Mouse (Mus musculus): ENCODE results near the gene Tpst2. TPM values are rescaled to one million over a fixed set of nuclear protein-coding genes. Genes with fewer than 3 reads are reported as not detected.

Tpst2 gene
- total RNA-seq, 2 experiments from 2014 or later: 16.8 to 17.8 TPM

DNA sequence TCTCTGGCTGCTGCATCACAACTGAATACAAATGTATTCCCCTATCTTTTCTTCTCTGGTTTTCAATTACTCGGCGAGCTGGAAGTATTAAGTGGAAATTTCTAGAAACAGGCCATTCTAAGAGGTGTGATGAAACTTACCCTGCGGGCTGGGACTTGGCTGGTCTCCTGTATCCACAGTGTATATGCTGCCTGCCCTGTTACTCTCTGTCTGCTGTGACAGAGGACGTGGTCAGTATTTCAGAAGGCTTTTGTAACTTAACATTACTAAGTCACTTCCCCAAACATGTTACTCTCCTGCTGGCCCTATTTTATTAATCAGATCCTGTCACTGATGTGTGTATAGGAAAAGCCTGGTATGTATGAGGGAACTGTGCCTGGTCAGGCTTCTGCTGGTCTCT is 5.2 kb downstream of the Tpst2 start:
- no peak for DNase-seq

DNA sequence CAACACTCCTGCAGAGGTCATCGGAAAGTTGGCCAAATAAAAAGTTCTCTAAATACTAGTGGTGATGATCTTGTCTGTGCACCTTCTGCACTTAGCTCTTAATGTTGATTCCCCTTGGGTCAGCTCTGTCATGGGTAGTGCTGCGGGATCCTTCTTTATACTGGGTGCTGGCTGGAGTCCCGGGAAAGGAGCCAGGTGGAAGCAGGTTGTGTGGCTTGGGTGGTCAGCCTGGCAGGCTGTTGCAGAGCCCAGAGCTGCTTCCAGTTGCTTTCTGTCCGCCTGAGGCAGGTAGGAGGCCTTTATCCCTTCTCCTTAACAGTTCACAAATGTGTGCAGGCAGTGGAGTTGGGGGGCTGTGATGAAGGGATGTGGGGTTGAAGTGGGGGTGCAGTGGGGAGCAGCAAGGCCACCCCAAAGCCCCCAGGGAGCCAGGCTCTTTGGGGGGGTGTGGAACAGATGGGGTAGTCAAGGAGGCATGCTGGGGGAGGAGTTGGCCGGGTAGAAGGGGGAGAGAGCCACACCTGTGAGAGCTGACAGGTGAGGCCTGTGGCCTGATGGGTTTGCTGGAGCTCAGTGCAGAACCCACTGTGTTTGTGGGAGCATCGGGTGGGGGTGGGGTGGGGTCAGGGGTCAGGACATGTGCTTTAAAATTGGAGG is 5.8 kb downstream of the Tpst2 start:
- DNase-seq: no peak

DNA sequence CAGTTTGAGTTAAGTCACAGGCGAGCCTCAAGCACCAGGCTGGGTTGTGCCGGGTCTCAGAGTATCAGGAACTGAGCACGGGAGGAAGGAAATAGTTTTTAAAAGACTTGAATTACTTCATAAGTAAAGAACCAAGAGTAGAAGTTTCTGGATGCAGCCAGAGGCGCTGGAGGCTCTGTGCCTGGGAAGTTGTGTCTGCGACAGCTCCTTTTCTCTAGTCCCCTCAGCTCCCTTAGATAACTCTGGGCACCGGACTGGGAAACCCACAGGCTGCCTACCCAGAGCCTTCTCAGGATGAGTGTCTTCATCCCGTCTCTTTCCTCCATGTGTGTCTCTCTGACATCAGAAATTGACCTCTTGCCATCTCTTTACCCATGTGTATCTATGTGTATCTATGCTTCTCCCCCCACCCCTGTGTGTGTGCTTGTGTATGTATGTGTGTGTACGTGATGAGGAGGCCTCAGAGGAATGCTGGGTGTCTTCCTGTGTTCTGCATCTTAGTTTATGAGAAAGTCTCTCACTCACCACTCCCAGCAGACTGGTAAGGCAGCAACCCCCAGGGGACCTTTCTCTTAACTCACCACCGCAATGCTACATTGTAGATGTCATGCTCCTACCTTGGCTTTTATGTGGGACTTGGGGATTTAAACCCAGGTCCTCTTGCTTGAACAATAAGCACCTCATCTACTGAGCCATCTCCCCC is 6.4 kb downstream of the Tpst2 start:
- no peak for DNase-seq

DNA sequence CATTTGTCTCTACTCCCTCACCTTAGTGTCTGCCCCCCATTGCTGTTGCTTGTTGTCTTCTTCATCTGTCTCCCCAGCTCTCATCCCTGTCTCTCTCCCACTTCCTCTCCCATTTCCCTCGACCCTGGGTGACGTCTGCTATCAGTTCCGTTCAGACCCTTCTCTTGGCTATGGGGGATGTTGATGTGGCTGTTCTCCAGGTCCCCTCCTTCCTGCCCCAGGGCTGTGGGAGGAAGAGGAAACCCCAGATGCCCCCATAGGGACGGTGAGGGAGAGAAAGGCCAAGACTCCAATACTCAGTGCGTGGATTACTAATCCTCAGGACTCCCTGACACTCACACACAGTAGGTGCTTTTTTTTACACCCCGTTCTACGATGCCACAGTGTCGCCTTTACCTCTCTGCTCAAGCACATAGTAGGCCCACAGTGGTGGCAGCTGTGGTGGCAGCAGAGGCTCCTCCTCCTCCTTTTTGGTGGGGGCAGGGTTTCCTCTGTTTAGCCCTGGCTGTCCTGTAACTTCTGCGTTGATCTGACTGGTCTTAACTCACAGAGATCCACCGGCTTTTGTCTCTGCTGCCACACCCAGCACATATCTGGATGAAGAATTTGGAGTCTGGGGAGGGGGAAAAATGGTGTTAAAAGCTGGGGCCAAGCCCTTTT is 7.2 kb downstream of the Tpst2 start:
- DNase-seq: no peak

DNA sequence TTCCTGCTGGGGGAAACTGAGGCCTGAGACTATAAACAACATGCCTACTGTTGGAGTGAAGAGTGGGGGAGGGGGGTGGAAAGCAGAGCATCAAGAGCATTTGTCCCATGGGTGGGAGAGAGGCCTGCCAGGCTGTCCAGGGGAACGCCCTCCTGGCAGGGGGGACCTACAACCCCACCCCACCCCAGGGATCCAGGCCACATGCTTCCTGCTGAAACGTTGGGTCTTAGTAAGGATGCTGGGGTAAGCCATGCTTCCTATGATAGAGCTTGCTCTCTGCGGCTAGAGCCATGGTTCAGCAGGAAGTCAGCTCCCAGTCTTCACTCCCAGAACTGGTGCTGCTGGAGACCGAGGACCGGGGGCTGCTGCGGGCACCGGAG is 7.7 kb downstream of the Tpst2 start:
- no peak for DNase-seq

DNA sequence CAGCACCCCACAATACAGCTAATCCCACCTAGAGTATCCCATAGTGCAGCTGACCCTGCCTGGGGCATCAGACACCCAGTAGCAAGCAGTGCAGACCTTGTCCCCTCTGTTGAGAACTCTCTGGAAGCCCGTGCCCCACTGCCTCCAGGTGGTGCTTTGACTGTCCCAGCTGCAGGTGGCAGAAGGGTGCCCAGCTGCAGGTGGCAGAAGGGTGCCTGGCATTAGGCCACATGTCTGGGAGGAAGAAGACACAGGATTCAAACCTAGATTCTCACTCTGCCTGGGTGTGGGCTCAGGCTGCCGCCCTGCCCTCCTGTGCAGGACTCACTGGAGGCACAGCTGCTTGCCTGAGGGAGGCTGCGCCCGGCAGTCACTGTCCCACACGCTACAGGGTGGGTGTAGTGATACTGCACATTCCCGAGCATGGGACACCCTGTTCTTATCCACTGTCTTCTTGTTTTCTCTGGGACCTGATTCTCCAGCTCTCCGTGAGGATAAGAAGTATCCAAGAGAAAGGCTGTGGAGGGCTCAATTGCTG is 9.1 kb downstream of the Tpst2 start:
- no peak for DNase-seq

DNA sequence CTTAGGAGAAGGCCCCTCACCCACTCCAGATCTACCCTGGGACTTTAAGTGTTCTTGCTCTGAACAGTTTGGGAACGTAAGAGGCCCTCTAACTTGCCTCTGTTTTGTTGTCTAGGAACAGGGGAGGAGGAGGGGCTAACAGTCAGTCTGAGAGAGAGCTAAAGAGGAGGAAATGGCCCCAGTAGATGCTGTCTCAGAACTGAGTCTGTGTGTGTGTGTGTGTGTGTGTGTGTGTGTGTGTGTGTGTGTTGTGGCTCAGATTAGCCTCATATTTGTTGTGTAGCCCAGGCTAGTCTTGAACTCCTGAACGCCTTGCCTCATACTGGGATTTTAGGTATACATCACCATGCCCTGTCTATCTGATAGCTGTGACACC is 10.1 kb downstream of the Tpst2 start:
- no peak for DNase-seq

DNA sequence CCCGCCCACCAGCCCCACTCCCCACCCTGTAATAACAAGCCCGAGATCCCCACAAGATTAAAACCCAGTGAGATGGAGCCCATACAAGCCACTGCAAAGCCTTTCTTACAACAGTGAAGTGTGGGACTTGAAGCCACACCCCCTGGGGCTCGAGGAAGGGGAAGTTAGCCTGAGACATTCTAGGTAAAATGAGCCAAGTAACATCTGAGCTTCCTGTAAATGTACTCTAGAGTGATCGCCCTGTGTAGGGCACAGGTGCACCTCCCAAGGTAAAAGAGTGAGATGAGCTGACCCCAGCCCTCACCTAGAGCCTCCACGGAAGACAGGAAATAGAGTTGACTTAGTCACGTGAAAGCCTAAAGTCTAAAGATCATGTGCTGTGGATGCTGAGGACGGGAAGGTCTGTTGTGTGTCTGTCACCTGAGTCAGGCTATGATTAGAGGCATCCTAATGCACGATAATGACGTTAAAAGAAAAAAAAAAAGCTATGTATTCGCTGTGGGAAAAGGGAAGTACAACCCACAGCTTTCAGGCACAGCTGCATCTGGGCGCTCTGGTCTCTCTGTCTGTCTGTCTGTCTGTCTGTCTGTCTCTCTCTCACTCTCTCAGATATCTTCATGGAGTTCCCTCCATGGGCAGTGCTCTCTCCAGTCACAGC is 10.6 kb downstream of the Tpst2 start:
- no peak for DNase-seq

DNA sequence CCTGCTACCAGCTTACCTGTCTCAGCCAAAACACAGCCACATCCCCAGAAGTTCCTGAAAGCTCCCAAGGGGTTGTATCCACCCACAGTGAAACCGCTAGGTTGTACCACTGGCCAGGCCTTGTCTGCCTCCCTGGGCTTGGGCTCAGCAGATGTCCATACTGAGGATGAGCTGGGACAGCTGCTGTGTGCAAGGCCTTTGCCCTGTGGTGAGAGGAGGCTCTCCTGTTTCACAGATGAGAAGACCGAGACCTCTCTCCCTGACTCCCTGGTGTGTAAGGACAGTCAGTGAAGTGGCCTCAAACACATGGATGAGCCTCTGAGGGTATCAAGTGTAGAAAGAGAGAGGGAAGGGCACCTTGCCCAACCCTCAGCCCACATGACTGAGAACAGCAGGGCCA is 11.2 kb downstream of the Tpst2 start:
- no peak for DNase-seq

DNA sequence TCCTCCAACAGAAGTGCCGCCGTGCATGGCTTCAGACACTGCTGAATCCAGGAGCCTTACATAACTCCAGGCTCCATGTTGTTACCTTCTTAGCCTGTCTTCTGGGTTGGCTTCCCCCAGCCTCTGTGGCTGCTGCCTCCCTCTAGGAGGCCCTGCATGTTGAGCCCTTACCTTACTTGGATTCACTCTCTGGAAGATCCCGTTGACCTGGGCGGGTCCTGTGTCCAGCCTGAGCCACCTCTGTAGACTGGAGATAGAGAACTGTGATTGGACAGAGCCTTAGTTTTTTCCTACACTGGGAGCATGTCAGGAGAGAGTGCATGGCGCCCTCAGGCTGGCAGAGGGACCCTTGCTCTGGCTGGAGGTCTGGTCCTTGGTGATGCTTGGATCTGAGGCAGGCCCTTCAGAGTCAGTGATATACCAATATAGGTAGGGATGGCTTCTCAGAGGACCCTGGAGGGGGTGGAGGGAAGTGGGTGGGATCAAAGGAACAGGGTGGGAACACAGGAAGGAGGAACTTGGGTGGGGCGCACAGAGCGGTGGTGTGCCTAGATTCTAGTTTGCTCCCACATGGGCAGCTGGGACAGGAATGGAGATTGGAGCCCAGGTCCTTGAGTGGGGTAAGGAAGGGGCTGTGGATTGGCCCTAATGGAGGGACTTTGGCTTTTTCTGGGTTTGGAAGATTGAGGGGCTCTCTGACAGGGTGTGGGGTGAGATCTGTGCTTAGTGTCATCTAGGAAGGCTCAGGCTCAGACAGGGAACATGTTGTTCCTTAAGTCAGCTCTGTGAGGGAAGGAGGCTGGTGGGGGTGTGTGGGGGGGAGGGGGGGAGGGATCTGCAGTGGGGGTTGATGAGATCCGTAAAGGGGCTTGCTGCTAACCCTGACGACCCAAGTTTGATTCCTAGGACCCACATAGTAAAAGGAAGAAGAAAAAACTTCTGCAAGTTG is 12.0 kb downstream of the Tpst2 start:
- DNase-seq: peak; percentile 45

DNA sequence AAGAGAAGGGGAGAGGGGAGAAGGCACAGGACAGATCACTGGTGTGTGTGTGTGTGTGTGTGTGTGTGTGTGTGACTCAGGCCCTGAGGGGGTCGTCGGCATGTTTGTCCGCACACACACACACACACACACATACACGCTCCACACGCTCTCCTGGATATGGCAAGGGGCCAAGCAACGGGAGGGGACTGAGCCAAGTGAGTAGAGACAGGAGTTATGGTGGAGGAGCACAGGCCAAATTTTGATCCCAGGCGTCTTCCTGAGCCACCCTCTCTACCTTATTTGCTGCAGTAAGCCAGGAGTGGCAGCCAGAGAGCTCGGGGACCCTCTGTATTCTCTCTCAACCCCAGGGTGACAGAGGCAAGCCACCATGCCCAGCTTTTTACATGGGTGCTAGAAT is 12.7 kb downstream of the Tpst2 start:
- no peak for DNase-seq

DNA sequence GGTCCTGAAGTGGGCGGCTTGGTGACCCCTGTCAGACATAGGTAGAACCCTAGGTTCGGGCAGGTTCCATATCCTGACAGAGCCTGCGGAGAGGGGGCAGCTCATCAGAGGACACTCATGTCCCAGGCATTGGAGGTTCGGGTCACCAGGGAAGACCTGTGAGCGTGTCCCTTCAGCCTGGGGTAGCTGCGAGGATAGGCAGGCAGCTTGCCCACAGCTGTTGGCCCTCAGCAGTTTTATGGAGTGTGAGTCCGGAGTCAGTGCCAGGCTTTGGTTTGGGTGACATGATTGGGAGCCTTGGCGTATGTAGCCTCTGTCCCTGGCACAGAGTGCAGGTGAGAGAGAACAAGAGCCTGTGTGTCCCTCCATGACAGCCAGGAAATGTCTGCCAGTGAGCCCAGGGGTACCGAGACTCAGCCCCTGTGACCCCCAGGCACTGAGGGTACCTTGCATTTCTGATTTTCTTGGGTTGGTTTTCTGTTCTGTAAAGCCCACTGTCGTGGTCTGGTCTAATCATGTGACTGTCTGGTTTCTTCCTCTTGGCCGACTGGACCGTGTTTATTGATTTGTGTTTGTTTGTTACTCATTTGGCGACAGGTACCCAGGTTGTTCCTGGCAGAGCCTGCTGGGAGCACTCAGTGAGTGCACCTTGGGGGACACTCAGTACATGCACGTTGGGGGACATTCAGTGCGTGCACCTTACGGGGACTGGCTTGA is 13.5 kb downstream of the Tpst2 start:
- peak; percentile 83 for DNase-seq

DNA sequence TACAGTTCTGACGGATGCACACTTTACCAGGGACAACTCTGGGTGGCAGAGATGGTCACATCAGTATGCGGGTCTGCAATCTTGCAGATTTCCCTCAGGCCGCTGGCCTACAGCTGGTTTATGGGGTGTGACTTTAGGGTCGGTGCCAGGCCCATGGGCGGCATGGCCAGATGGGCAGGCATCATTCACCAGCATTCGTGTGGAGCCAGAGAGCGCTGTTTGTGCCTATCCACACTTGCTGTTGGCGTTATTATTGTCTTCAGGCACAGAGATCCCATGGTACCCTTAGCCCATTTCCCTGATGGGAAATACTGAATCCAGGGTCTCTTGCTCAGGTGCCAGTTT is 14.0 kb downstream of the Tpst2 start:
- no peak for DNase-seq

DNA sequence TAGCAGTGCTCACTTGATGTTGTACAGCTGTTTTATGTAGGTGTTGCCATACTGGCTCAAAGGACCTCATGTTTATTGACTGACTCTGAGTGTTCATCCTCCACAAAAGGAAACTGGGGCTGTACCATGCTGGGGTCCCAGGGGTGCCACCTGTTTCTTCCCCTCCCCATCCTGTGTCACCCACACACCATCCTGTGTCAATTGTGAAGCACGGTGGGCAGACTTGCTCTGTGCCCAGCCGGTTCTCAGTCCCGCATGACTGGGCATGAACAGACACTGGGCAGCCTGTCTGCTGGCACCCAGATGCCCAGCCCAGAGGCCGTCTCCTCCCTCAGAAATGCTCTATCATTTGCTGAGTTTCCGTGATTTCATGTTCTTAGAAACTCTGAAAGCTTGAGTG is 15.4 kb downstream of the Tpst2 start:
- no peak for DNase-seq

DNA sequence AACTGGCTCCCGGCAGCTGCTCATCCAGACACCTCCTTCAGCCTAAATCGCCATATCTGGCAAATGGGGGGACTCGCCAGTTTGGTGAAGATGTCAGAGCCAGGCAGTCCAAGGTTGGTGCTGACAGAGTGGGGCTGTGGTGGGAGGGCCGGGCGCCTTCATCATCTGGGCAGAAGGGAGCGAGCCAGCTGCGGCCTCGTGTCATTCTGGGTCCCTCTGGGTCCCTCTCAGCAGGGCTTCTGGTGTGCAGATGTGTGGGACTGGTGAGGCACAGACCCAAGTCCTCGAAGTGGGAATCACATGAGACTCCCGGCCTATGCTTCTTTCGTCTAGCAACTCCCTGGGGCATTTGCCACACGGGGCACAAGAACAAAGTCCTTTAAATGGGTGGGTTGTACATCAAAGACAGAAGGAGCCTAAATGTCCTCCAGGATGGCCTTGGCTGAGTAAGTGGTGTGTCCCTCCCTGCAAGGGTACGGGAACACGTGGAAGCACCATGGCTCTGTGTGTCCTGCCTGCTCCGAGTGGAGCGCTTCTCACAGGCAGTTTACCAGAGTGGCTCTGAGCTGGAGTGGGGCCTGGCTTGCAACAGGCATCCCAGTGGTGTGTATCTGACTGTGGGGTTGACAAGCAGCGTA is 16.0 kb downstream of the Tpst2 start:
- no peak for DNase-seq

DNA sequence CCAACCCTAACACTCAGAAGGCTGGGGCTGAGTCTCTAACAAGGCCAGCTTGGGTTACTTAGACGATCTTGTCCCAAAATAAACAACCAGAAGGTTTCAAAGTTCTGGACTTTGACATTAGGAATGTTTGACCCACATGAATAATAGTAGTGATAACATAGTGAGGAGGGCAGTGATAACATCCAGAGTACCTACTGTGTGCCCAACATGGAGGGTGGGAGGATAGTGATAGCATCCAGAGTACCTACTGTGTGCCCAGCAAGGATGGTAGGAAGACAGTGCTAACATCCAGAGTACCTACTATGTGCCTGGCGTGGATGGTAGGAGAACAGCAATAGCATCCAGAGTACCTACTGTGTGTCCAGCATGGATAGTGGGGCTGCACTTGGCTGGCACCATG is 17.3 kb downstream of the Tpst2 start:
- DNase-seq: no peak

DNA sequence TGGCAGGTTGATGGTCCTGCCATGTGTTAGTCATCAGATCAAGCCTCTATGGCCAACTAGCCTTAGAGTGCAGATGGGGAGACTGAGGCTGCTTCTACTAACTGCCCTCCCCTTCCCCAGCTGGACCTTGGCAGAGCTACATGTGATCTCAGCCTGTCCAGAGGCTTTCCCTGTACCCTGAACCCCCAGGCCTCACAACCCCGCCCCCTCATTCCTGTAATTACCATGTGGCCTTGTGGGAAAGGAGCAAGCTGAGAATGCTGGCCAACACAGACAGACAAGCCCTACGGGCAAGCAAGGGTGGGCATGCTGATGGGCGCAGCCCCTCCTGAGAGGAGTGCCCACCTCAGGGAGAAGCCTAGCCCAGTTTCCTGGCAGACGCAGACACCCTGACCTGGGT is 18.2 kb downstream of the Tpst2 start:
- DNase-seq: no peak

DNA sequence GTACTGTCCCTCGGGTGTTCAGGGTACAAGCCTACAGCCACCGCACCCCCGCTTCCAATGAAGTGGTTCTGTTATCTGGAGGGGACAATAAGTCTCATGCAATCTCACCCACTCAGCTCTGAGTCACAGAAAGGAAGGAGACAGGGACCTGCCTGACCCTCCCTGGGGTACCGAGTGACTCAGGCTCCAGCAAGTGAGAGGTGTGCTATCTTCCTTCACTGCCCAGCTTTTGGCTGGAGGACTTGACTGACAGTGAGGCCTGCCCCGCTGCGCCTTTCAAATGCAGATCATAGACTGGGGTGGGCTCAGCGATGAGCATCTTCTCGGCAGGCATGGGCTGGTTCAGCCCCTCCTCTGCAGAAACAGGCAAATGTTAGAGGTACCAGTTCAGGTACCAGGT is 18.7 kb downstream of the Tpst2 start:
- no peak for DNase-seq

DNA sequence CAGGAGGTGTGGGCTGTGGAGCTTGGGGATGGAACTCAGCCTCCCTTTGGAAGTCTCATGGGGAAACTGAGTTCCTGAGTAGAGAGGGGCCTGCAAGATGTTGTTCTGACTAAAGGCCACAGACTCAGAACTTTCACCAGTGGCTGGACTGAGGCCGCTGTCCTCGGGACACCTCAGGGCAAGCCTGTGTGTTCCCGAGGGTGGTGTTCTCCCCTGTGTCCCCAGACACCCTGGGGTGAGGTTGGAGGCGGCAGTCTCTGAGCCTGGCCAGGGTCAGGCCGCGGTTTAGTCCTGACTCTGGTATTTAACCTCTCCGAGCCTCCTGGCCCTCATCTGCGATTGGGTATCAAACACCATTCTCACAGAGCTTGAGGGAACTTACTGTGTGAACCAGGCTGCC is 19.1 kb downstream of the Tpst2 start:
- DNase-seq: no peak

DNA sequence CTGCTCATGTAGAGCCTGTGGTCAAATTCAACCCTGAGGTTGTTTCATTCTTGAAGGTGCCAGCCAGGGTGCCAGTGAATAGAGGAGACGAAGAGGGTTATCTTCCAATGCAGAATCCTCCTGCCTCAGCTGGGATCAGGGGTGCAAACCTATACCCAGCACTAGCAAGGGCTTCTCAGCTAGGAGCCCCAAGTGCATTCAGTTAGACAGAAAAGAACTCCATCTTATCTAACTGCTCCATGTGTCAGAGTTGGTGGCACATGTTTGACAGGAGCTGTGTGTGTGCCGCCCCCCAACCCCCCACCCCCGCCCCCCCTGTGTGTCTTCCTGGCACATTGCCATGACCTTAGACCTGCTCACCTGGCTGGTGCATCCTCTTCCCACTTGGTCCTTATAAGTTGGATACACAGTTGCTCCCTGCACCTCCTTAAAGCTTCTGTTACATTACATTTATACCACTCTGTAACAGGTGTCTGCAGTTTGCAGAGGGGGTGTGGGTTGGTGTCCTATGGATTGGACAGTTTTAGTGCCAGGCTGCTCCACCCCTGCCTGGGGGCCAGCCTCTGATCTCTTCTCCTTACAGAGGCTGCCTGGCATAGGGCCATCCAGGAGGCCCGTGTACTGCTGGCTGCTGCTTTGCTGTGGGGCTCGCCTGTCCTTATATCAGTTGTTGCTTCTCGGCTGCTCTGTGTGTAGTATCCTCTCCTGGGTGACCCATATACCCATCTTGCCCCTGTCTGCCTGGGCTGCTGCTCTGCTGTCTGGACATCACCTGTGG is 20.1 kb downstream of the Tpst2 start:
- DNase-seq: no peak

Measured in gastrocnemius, postnatal 25 days (tissue).